Mouse (Mus musculus) stomach, postnatal 0 days (tissue): ENCODE measurements around the gene Gbf1. TPM values are rescaled to one million over a fixed set of nuclear protein-coding genes. Genes with fewer than 3 reads are reported as not detected.
A peak's percentile ranks its signal among the peaks of the same experiment; 100 is the strongest.

Experiments
- ATAC-seq: fragments of 200-750 bp; cut with Nextera tagmentation; 2 replicates; pipeline ENCODE4 v1.8.0; 2017; ENCODE audit not compliant: low FRiP score, low TSS enrichment
- DNase-seq: peaks from one replicate; pipeline ENCODE4 v3.0.0-alpha.2; 2016; ENCODE audit warnings: low spot score
- H3K27ac ChIP-seq: fragments of 300-500 bp; sonication (generic); replicated peaks from 2 replicates; pipeline ENCODE4 v1.5.1; 2014; ENCODE audit warnings: mild to moderate bottlenecking, control low read depth
- H3K27me3 ChIP-seq: fragments of 300-500 bp; sonication (generic); 2 replicates; pipeline ENCODE4 v1.6.1; 2014; ENCODE audit warnings: low read length; ENCODE audit not compliant: control insufficient read depth, insufficient read depth
- H3K36me3 ChIP-seq: fragments of 300-500 bp; sonication (generic); 2 replicates; pipeline ENCODE4 v1.6.1; 2014; ENCODE audit warnings: low read length, mixed read lengths; ENCODE audit not compliant: control insufficient read depth, insufficient read depth
- H3K4me1 ChIP-seq: fragments of 300-500 bp; sonication (generic); replicated peaks from 2 replicates; pipeline ENCODE4 v1.6.1; 2014; ENCODE audit warnings: antibody characterized with exemption; ENCODE audit not compliant: control insufficient read depth, insufficient read depth
- H3K4me2 ChIP-seq: fragments of 300-500 bp; sonication (generic); replicated peaks from 2 replicates; pipeline ENCODE4 v1.6.1; 2014; ENCODE audit warnings: low read depth, mild to moderate bottlenecking, control low read depth, moderate library complexity
- H3K4me3 ChIP-seq: fragments of 300-500 bp; sonication (generic); 2 replicates; pipeline ENCODE4 v1.5.1; 2014; ENCODE audit warnings: low read depth, low read length, control low read depth
- H3K9ac ChIP-seq: fragments of 300-500 bp; sonication (generic); 2 replicates; pipeline ENCODE4 v1.6.1; 2014; ENCODE audit warnings: mild to moderate bottlenecking, low read length, control low read depth, mixed read lengths
- H3K9me3 ChIP-seq: fragments of 300-500 bp; sonication (generic); 2 replicates; pipeline ENCODE4 v1.6.1; 2016; ENCODE audit warnings: low read length; ENCODE audit not compliant: control insufficient read depth
- CTCF ChIP-seq: IDR thresholded peaks from 2 replicates; pipeline ENCODE4 v1.5.1; 2016; ENCODE audit warnings: antibody characterized with exemption, low read depth, mild to moderate bottlenecking, moderate library complexity
- EP300 ChIP-seq: optimal IDR thresholded peaks from 2 replicates; pipeline ENCODE3; 2016; ENCODE audit warnings: antibody characterized with exemption
- WGBS: fragments of 180-500 bp; shearing (Covaris S2); extraction: QIAGEN DNeasy Blood & Tissue Kit; methylation state at CpG from one replicate; pipeline ENCODE4 v1.1.7; 2014; 5-methylcytosine and 5-hydroxymethylcytosine counted together
- polyA plus RNA-seq: library from polyadenylated mRNA; unstranded; fragments of >200 nt; fragmentation: Nextera tagmentation; extraction: Ambion mirVana; gene quantifications from 2 replicates; pipeline ENCODE4 v1.2.1, GENCODE M21; 2015

Gene Gbf1
- polyA plus RNA-seq, 1 experiment from 2014 or later: 29.0 TPM

DNA sequence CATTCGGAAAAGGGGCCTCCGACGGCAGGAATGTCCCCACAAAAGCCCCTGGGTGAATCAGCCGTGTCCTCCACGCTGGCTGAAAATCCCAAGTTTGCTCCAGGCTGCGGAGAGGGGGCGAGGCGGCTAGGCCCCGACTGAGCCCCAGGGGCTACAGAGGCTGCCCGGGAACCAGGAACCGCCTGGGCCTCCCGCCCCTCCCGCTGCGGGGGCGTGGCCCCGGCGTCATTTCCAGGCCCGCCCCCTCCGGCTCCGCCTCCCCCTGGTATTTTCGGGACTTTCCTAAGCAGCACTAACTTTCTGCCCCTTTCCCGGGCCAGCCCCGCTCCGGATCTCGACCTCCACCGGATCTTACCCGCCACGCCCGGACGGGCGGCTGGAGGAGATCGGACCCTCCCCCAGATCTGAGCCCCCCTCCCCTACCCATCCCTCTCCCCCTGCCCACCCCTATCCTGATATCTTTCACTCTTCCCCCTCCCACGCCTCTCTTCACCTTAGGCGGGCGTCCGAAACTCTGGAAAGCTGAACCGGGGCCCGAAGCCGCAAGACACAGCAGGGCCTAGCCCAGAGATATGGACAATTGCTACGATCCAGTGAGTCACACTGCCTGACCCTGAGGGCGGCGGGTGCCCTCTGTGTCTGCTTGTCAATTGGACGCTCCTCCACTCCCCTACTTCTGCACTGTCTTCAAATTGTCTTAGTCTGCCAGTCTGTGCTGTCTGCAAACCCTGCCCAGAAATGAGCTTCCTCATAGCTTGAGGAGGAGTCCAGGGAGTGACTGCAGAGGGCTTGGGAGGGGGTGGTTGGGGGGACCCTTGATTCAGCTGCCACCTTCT lies 153.3 kb downstream of the Gbf1 start:
- peak overlapping the region; percentile 90 for H3K27ac ChIP-seq
- H3K27me3 ChIP-seq: no peaks in the 10 kb centered on the region
- no peaks in the 10 kb centered on the region; the same call in 1 of the 2 replicates for H3K4me1 ChIP-seq
- peak; percentile 93 for DNase-seq
- H3K4me3 ChIP-seq: peak overlapping the region; percentile 79
- ATAC-seq: peak; percentile 72
- H3K36me3 ChIP-seq: peaks cover 12% of the 10 kb centered on the region
- TF ChIP-seq CTCF (peak; percentile 5; the same call in 1 of the 2 replicates), EP300 (no peak)
- under 1% methylated on average over 39 of the region's 43 CpGs for WGBS
- H3K4me2 ChIP-seq: peak overlapping the region; percentile 97
- H3K9ac ChIP-seq: peak overlapping the region; percentile 75
- H3K9me3 ChIP-seq: no peaks in the 10 kb centered on the region

DNA sequence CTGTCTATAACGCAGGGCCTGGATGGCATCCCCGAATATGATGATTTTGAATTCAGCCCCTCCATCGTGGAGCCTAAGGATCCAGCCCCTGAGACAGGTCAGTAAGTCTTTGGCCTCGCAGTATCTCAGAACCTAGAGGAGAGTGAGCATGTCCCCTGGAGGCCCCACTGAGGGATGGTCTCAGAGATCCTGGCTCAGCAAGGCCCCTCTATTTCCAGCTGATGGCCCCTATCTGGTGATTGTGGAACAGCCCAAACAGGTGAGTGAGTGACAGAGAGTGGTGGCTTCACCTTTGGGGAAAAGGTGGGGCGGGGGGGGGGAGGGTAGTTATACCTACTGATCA lies 153.9 kb downstream of the Gbf1 start:
- TF ChIP-seq EP300 (no peak), CTCF (no peak)
- Histone ChIP-seq H3K27me3 (no peaks in the 10 kb centered on the region), H3K4me2 (peak overlapping the region; percentile 97), H3K9me3 (no peaks in the 10 kb centered on the region), H3K27ac (peak overlapping the region; percentile 90; the same call in 1 of the 2 replicates), H3K36me3 (peaks cover 18% of the 10 kb centered on the region), H3K9ac (peak overlapping the region; percentile 75), H3K4me3 (peak overlapping the region; percentile 79), H3K4me1 (no peaks in the 10 kb centered on the region; the same call in 1 of the 2 replicates)
- 53% methylated on average over 5 of the region's 5 CpGs for WGBS
- ATAC-seq: no peak
- no peak for DNase-seq

DNA sequence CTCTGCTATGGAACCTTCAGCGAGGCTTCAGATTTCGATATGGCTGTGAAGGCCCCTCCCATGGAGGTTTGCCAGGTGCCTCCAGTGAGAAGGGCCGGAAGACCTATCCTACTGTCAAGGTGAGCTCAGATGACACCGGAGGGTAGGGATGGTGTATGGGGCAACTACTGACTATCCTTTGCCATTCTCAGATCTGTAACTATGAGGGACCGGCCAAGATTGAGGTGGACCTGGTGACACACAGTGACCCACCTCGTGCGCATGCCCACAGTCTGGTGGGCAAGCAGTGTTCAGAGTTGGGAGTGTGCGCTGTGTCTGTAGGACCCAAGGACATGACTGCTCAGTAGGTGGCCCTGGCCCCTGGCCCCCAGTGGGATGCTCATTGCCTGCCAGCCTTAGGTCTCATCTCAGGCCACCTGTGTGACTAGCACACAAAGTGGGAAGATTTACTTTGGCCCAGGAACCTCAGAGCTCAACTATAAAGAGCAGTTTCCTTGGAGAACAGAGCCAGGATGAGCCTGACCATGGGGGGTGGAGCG lies 154.5 kb downstream of the Gbf1 start:
- ATAC-seq (no peak), DNase-seq (no peak)
- Histone ChIP-seq H3K36me3 (peaks cover 21% of the 10 kb centered on the region), H3K9ac (no peak overlapping the region), H3K27ac (no peak overlapping the region), H3K27me3 (no peaks in the 10 kb centered on the region), H3K4me2 (no peak overlapping the region; the same call in 1 of the 2 replicates), H3K4me1 (no peaks in the 10 kb centered on the region; the same call in 1 of the 2 replicates), H3K9me3 (no peaks in the 10 kb centered on the region), H3K4me3 (no peak overlapping the region)
- 89% methylated on average over 9 of the region's 9 CpGs for WGBS
- TF ChIP-seq EP300 (no peak), CTCF (no peak)

DNA sequence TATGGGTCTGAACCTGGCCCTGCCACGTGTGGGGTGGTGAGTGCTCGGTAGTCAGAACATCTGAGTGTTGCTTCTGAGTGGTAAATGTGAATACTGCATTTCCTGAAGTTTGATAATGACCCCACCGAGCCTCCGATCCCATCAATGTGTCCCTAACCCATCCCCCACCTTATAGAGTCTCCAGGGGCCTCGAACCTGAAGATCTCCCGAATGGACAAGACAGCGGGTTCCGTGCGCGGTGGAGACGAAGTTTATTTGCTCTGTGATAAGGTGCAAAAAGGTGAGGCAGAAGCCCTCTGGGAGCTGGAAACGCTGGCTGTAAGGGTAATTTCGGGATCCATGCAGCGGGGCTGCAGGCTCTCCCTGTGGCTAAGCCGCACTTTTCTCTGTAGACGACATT lies 155.5 kb downstream of the Gbf1 start:
- H3K4me1 ChIP-seq: no peaks in the 10 kb centered on the region; the same call in 1 of the 2 replicates
- DNase-seq (no peak), ATAC-seq (no peak)
- H3K27me3 ChIP-seq: no peaks in the 10 kb centered on the region
- H3K4me2 ChIP-seq: no peak overlapping the region
- H3K27ac ChIP-seq: no peak overlapping the region
- 89% methylated on average over 16 of the region's 16 CpGs for WGBS
- peaks cover 27% of the 10 kb centered on the region for H3K36me3 ChIP-seq
- TF ChIP-seq EP300 (no peak), CTCF (no peak)
- H3K9me3 ChIP-seq: no peaks in the 10 kb centered on the region
- no peak overlapping the region for H3K9ac ChIP-seq
- no peak overlapping the region for H3K4me3 ChIP-seq

DNA sequence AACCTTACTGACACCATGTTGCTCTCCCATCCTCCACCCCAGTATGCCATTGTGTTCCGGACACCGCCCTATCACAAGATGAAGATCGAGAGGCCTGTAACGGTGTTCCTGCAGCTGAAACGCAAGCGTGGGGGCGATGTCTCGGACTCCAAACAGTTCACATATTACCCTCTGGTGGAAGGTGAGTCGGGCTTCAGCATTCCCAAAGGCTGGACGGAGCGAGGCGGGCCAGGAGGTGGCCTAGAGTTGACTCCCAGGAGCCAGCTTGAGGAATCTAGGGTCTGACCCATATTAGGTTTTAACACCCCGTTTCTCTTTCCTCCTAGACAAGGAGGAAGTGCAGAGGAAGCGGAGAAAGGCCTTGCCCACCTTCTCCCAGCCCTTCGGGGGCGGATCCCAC lies 156.0 kb downstream of the Gbf1 start:
- WGBS: 79% methylated on average over 16 of the region's 16 CpGs
- no peak for ATAC-seq
- no peaks in the 10 kb centered on the region for H3K9me3 ChIP-seq
- H3K4me1 ChIP-seq: no peaks in the 10 kb centered on the region; the same call in 1 of the 2 replicates
- no peaks in the 10 kb centered on the region for H3K27me3 ChIP-seq
- peaks cover 31% of the 10 kb centered on the region for H3K36me3 ChIP-seq
- H3K9ac ChIP-seq: no peak overlapping the region
- no peak overlapping the region for H3K4me2 ChIP-seq
- no peak for DNase-seq
- TF ChIP-seq EP300: no peak
- no peak for TF ChIP-seq CTCF
- H3K4me3 ChIP-seq: no peak overlapping the region
- H3K27ac ChIP-seq: no peak overlapping the region
